Comparison of ENCODE assay signal across 10 mouse cellular contexts in genomic region chr7:123110135-123110534, GRCm38 (mm10). TPM values are rescaled to one million over a fixed set of nuclear protein-coding genes. Genes with fewer than 3 reads are reported as not detected.
DNase-seq lines count a peak whose midpoint lies in the region; ATAC-seq lines count a peak whose summit lies in the region.
"Had no signal": no experiment of that assay in that cellular context is flagged by ENCODE, and none has a peak within 500 bp of the region (broad histone marks: within the 10 kb centered on the region; RNA-seq: fewer than 3 reads in every experiment).

No protein-coding gene starts in this region.

- H3K9me3 ChIP-seq in heart, embryonic 10.5 days: no peaks in the 10 kb centered on the region
- no peaks in the 10 kb centered on the region for H3K9me3 ChIP-seq in liver, embryonic 16.5 days (replicated peaks; ENCODE audit: control insufficient read depth, low read length)
- no peaks in the 10 kb centered on the region for H3K9me3 ChIP-seq in midbrain, embryonic 15.5 days
- H3K9me3 ChIP-seq in midbrain, embryonic 16.5 days (replicated peaks; ENCODE audit: control insufficient read depth, low read length, poor library complexity, severe bottlenecking): no peaks in the 10 kb centered on the region
- H3K9me3 ChIP-seq: embryonic facial prominence, embryonic 12.5 days had no signal

- H3K4me1 ChIP-seq in heart, embryonic 10.5 days: peaks cover 32% of the 10 kb centered on the region
- no peaks in the 10 kb centered on the region; the same call in 1 of the 2 replicates for H3K4me1 ChIP-seq in liver, embryonic 16.5 days (ENCODE audit: control insufficient read depth, low read depth, low read length)
- no peaks in the 10 kb centered on the region for H3K4me1 ChIP-seq in midbrain, embryonic 15.5 days
- no peaks in the 10 kb centered on the region for H3K4me1 ChIP-seq in midbrain, embryonic 16.5 days (ENCODE audit: control insufficient read depth, insufficient read depth, low read length)
- H3K4me1 ChIP-seq: embryonic facial prominence, embryonic 12.5 days had no signal

- DNase-seq in 3T3-L1 (ENCODE audit: low read depth, low spot score): peak; percentile 96
- DNase-seq in adrenal gland, adult (ENCODE audit: inconsistent age in 2 of 2, low spot score in 1 of 2): peak; percentile 84 to 91
- no peak for DNase-seq in heart, embryonic 10.5 days (ENCODE audit: low spot score)
- DNase-seq in spleen, adult 12 weeks (ENCODE audit: low spot score): no peak
- no peak for DNase-seq in neural tube, embryonic 10.5 days (ENCODE audit: extremely low spot score, low spot score)
- DNase-seq: kidney, postnatal 14 days had no signal

- H3K36me3 ChIP-seq in heart, embryonic 10.5 days: no peaks in the 10 kb centered on the region
- no peaks in the 10 kb centered on the region for H3K36me3 ChIP-seq in liver, embryonic 16.5 days (ENCODE audit: control insufficient read depth, insufficient read depth)
- no peaks in the 10 kb centered on the region for H3K36me3 ChIP-seq in midbrain, embryonic 15.5 days (replicated peaks)
- no peaks in the 10 kb centered on the region for H3K36me3 ChIP-seq in midbrain, embryonic 16.5 days (ENCODE audit: control insufficient read depth, insufficient read depth, low read length)
- H3K36me3 ChIP-seq: embryonic facial prominence, embryonic 12.5 days had no signal

- no peaks in the 10 kb centered on the region for H3K27me3 ChIP-seq in heart, embryonic 10.5 days (ENCODE audit: insufficient read depth, poor library complexity, severe bottlenecking)
- H3K27me3 ChIP-seq in liver, embryonic 16.5 days (ENCODE audit: control insufficient read depth, insufficient read depth, low read depth, low read length): no peaks in the 10 kb centered on the region
- H3K27me3 ChIP-seq in midbrain, embryonic 15.5 days (replicated peaks): no peaks in the 10 kb centered on the region
- H3K27me3 ChIP-seq in midbrain, embryonic 16.5 days (ENCODE audit: control insufficient read depth, insufficient read depth, low read depth, low read length): no peaks in the 10 kb centered on the region
- H3K27me3 ChIP-seq: embryonic facial prominence, embryonic 12.5 days had no signal

- 34% methylated on average over 3 of the region's 3 CpGs for WGBS in heart, embryonic 10.5 days
- 35% methylated on average over 3 of the region's 3 CpGs for WGBS in liver, embryonic 16.5 days (ENCODE audit: insufficient replicate concordance)
- 69% methylated on average over 3 of the region's 3 CpGs for WGBS in midbrain, embryonic 15.5 days
- WGBS in midbrain, embryonic 16.5 days: 65% methylated on average over 3 of the region's 3 CpGs

- H3K27ac ChIP-seq in heart, embryonic 10.5 days: peak overlapping the region; percentile 69; the same call in 1 of the 2 replicates
- H3K27ac ChIP-seq in liver, embryonic 16.5 days (ENCODE audit: low read length): no peak overlapping the region
- no peak overlapping the region for H3K27ac ChIP-seq in midbrain, embryonic 15.5 days
- H3K27ac ChIP-seq in midbrain, embryonic 16.5 days (ENCODE audit: low read length): no peak overlapping the region
- H3K27ac ChIP-seq: embryonic facial prominence, embryonic 12.5 days had no signal

- H3K4me3 ChIP-seq in heart, embryonic 10.5 days: no peak overlapping the region; the same call in 1 of the 2 replicates
- no peak overlapping the region for H3K4me3 ChIP-seq in liver, embryonic 16.5 days (ENCODE audit: low read depth, low read length)
- no peak overlapping the region for H3K4me3 ChIP-seq in midbrain, embryonic 15.5 days
- H3K4me3 ChIP-seq in midbrain, embryonic 16.5 days (ENCODE audit: low read depth, low read length): no peak overlapping the region
- H3K4me3 ChIP-seq: embryonic facial prominence, embryonic 12.5 days had no signal

- ATAC-seq in liver, embryonic 16.5 days (ENCODE audit: low read depth): 0 out of 2 replicates have a peak, but pooled peaks have one; percentile 21
- no peak for ATAC-seq in midbrain, embryonic 15.5 days (replicated peaks)
- no peak for ATAC-seq in midbrain, embryonic 16.5 days

- H3K9ac ChIP-seq in liver, embryonic 16.5 days (ENCODE audit: low read depth, low read length): no peak overlapping the region
- no peak overlapping the region for H3K9ac ChIP-seq in midbrain, embryonic 15.5 days
- no peak overlapping the region for H3K9ac ChIP-seq in midbrain, embryonic 16.5 days (ENCODE audit: low read depth, low read length)
- H3K9ac ChIP-seq: embryonic facial prominence, embryonic 12.5 days had no signal

- no peak overlapping the region for H3K4me2 ChIP-seq in liver, embryonic 16.5 days (ENCODE audit: low read depth, low read length)
- H3K4me2 ChIP-seq in midbrain, embryonic 15.5 days: no peak overlapping the region
- no peak overlapping the region for H3K4me2 ChIP-seq in midbrain, embryonic 16.5 days (ENCODE audit: low read length)
- H3K4me2 ChIP-seq: embryonic facial prominence, embryonic 12.5 days had no signal

RNA-seq across cellular contexts. Expression of gene Tnrc6a, which starts 13.6 kb away (rescaled TPM):
- 39.9 and 51.2 TPM in 2 replicates for polyA plus RNA-seq in heart, embryonic 10.5 days (2016; fragmentation: Nextera tagmentation; extraction: Ambion mirVana)
- polyA plus RNA-seq in liver, embryonic 16.5 days (2015; fragmentation: Nextera tagmentation; extraction: Ambion mirVana): 11.9 and 12.7 TPM in 2 replicates
- polyA plus RNA-seq in midbrain, embryonic 15.5 days (2015; fragmentation: Nextera tagmentation; extraction: Ambion mirVana): 44.0 and 57.7 TPM in 2 replicates
- polyA plus RNA-seq in midbrain, embryonic 16.5 days (2015; fragmentation: Nextera tagmentation; extraction: Ambion mirVana): 44.7 and 50.8 TPM in 2 replicates

Comparison
In these comparisons a context has a peak if more than half of its experiments do, and no peak if none do; other contexts are left out.
1. DNase-seq: peak in 3T3-L1 (single experiment) and adrenal gland, adult (2 of 2); none in heart, embryonic 10.5 days (single experiment), spleen, adult 12 weeks (single experiment) and neural tube, embryonic 10.5 days (single experiment).